Mouse (Mus musculus): ENCODE measurements around the gene Fam57a. TPM values are rescaled to one million over a fixed set of nuclear protein-coding genes. Genes with fewer than 3 reads are reported as not detected.
A peak's percentile ranks its signal among the peaks of the same experiment; 100 is the strongest.
"Not testable (repeated sequence)": the region's sequence is repeated elsewhere in the genome, so short reads cannot be mapped to it uniquely, and the experiment has no call there.

The Fam57a gene
- polyA plus RNA-seq, 1 experiment from 2014 or later: 30.1 TPM

GRCm38 (mm10) chr11:76206793-76207192 lies 27.3 kb downstream of the Fam57a start:
- Histone ChIP-seq H3K9me3 (ENCODE audit: control insufficient read depth, low read length) (no peaks in the 10 kb centered on the region), H3K4me2 (replicated peaks) (no peak overlapping the region), H3K27ac (no peak overlapping the region), H3K4me1 (replicated peaks; ENCODE audit: control insufficient read depth, insufficient read depth, low read length) (peaks cover 8% of the 10 kb centered on the region), H3K36me3 (replicated peaks; ENCODE audit: control insufficient read depth, insufficient read depth) (peaks cover 77% of the 10 kb centered on the region), H3K4me3 (replicated peaks; ENCODE audit: low read length) (no peak overlapping the region), H3K27me3 (ENCODE audit: control insufficient read depth, insufficient read depth, low read length) (no peaks in the 10 kb centered on the region), H3K9ac (no peak overlapping the region)
- DNase-seq (ENCODE audit: low spot score): no peak
- WGBS: 90% methylated on average over 5 of the region's 5 CpGs
- no peak for ATAC-seq (ENCODE audit: low FRiP score)

DNA sequence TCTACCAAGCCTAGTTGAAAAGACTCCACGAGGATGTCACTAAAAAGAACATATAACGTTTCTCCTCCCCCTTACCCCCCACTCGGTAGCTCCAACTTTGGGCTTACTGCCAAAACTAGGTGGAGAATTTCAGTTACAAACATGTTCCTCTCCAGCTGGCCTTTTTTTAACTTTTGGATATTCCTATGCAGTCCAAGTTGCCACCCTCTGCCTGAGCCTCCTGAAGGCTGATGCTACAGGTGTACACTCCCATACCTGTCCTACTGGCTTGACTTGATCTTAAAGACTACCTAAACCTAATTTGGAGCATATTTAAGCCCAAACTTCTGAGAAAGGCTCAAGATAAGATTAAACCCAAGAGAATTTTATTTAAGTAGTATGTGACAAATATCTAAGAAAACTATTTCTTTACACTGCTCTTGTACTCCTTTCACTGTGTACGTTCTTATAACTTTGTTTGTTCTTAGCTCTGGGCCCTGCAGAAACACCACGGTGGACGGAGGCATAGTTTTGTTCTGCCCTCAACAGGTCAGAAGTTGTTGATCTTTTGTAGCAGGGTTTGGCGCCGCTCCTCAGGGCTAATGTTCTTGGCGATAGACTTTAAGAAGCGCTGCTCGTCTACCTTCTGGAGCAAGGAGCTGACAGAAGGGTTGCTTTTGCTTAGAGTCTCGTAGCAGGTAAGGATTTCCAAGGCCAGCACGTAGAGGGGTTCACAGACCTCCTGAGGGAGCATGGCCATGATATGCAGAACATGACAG lies 30.9 kb downstream of the Fam57a start:
- no peaks in the 10 kb centered on the region for H3K27me3 ChIP-seq (ENCODE audit: control insufficient read depth, insufficient read depth, low read length)
- H3K27ac ChIP-seq: no peak overlapping the region
- H3K4me3 ChIP-seq (replicated peaks; ENCODE audit: low read length): no peak overlapping the region
- WGBS: 87% methylated on average over 13 of the region's 13 CpGs
- ATAC-seq (ENCODE audit: low FRiP score): no peak
- peaks cover 81% of the 10 kb centered on the region for H3K36me3 ChIP-seq (replicated peaks; ENCODE audit: control insufficient read depth, insufficient read depth)
- no peaks in the 10 kb centered on the region for H3K9me3 ChIP-seq (ENCODE audit: control insufficient read depth, low read length)
- no peak overlapping the region for H3K9ac ChIP-seq
- no peak for DNase-seq (ENCODE audit: low spot score)
- no peaks in the 10 kb centered on the region for H3K4me1 ChIP-seq (replicated peaks; ENCODE audit: control insufficient read depth, insufficient read depth, low read length)
- H3K4me2 ChIP-seq (replicated peaks): no peak overlapping the region

DNA sequence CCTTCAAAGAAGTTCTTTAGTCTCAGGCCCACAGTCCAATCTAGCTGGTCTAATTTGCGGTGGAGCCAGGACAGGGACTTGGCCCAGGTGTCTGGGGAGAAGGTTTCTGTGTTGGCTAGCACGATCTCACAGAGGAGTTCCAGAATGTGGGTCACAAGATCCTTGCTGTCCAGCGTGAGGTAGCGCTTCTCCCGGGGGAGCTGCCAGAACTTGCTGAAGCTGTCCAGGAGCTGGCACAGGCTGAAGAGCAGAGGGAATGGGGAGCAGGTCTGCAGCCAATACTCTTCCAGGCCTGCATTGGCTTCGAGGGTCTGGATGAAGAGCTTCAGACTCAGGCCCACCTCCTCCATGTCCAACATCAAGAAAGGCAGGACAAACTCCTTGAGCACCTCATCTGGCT lies 32.1 kb downstream of the Fam57a start:
- not testable (repeated sequence) for H3K9me3 ChIP-seq (ENCODE audit: control insufficient read depth, low read length); H3K4me1 ChIP-seq (replicated peaks; ENCODE audit: control insufficient read depth, insufficient read depth, low read length); H3K27me3 ChIP-seq (ENCODE audit: control insufficient read depth, insufficient read depth, low read length); DNase-seq (ENCODE audit: low spot score); H3K4me3 ChIP-seq (replicated peaks; ENCODE audit: low read length); ATAC-seq (ENCODE audit: low FRiP score); H3K27ac ChIP-seq; H3K9ac ChIP-seq; H3K4me2 ChIP-seq (replicated peaks)
- 100% methylated on average over 1 of the region's 6 CpGs for WGBS
- H3K36me3 ChIP-seq (replicated peaks; ENCODE audit: control insufficient read depth, insufficient read depth): peaks cover 69% of the 10 kb centered on the region

GRCm38 (mm10) chr11:76213841-76214240 lies 34.4 kb downstream of the Fam57a start:
- Histone ChIP-seq H3K9ac (no peak overlapping the region), H3K4me3 (replicated peaks; ENCODE audit: low read length) (no peak overlapping the region), H3K27me3 (ENCODE audit: control insufficient read depth, insufficient read depth, low read length) (no peaks in the 10 kb centered on the region), H3K36me3 (replicated peaks; ENCODE audit: control insufficient read depth, insufficient read depth) (peaks cover 48% of the 10 kb centered on the region), H3K27ac (no peak overlapping the region), H3K4me2 (replicated peaks) (no peak overlapping the region), H3K4me1 (replicated peaks; ENCODE audit: control insufficient read depth, insufficient read depth, low read length) (no peaks in the 10 kb centered on the region), H3K9me3 (ENCODE audit: control insufficient read depth, low read length) (no peaks in the 10 kb centered on the region)
- DNase-seq (ENCODE audit: low spot score) (no peak), ATAC-seq (ENCODE audit: low FRiP score) (no peak)
- 11% methylated on average over 5 of the region's 5 CpGs for WGBS

DNA sequence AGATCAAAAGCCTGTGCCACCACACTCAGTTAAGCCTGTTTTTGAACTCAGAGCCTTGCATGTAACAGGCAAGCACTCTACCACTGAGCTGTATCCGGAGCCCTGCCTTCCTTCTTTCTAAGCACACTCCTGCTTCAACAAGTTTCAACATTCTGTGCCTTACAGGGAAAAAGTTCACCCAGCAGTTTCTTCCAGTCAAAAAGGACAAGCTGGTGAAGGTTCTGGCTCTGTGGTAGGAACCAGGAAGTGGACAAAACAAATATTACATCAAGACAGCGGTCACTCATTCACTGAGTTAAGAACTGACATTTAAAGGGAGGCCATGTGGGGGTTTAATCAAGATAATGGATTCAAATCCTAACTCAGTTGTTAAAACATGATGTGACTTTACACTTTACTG lies 35.5 kb downstream of the Fam57a start:
- ATAC-seq (ENCODE audit: low FRiP score): no peak
- Histone ChIP-seq H3K4me2 (replicated peaks) (no peak overlapping the region), H3K9ac (no peak overlapping the region), H3K27ac (no peak overlapping the region), H3K27me3 (ENCODE audit: control insufficient read depth, insufficient read depth, low read length) (no peaks in the 10 kb centered on the region), H3K9me3 (ENCODE audit: control insufficient read depth, low read length) (no peaks in the 10 kb centered on the region), H3K4me1 (replicated peaks; ENCODE audit: control insufficient read depth, insufficient read depth, low read length) (no peaks in the 10 kb centered on the region), H3K36me3 (replicated peaks; ENCODE audit: control insufficient read depth, insufficient read depth) (peaks cover 46% of the 10 kb centered on the region), H3K4me3 (replicated peaks; ENCODE audit: low read length) (no peak overlapping the region)
- DNase-seq (ENCODE audit: low spot score): no peak
- WGBS: 94% methylated on average over 2 of the region's 2 CpGs

DNA sequence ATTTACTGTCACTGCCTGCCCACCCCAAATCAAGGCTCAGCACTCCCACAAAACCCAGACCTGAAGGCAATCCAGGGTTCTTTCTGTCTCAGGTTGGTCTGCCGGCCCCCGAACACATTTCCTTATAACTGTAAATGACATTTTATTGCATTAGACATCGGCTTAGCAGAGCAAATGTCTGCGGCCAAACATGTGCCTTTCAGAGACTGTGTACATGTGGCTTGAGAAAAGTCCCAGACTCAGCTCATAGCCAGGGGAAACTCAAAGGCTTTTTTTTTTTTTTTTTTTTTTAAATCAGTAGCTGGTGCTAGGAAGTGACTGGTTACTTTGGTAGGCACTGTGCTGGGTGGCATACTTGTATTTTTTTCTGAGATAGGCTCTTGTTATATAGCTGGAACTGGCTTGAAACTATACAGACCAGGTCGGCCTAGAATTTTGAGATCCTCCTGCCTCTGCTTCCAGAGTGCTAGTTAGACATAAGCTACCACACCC lies 36.6 kb downstream of the Fam57a start:
- no peak overlapping the region for H3K4me3 ChIP-seq (replicated peaks; ENCODE audit: low read length)

GRCm38 (mm10) chr11:76216681-76217389 lies 37.4 kb downstream of the Fam57a start:
- peak; percentile 18; the same call in 1 of the 2 replicates for ATAC-seq (ENCODE audit: low FRiP score)
- H3K27ac ChIP-seq: peak overlapping the region; percentile 93
- no peaks in the 10 kb centered on the region for H3K27me3 ChIP-seq (ENCODE audit: control insufficient read depth, insufficient read depth, low read length)

More for the DNA sequence above, 36.6 kb downstream of the Fam57a start:
- Histone ChIP-seq H3K9ac (0 out of 2 replicates have a peak overlapping the region, but pooled peaks have one; percentile 95), H3K4me1 (replicated peaks; ENCODE audit: control insufficient read depth, insufficient read depth, low read length) (no peaks in the 10 kb centered on the region), H3K36me3 (replicated peaks; ENCODE audit: control insufficient read depth, insufficient read depth) (peaks cover 47% of the 10 kb centered on the region), H3K9me3 (ENCODE audit: control insufficient read depth, low read length) (no peaks in the 10 kb centered on the region), H3K27me3 (ENCODE audit: control insufficient read depth, insufficient read depth, low read length) (no peaks in the 10 kb centered on the region), H3K27ac (no peak overlapping the region), H3K4me2 (replicated peaks) (peak overlapping the region; percentile 90)
- no peak for ATAC-seq (ENCODE audit: low FRiP score)
- DNase-seq (ENCODE audit: low spot score): no peak
- 97% methylated on average over 5 of the region's 5 CpGs for WGBS

GRCm38 (mm10) chr11:76217390-76217800 lies 37.9 kb downstream of the Fam57a start, which contains the start of the genes Dbil5 and Gemin4:
Gene Dbil5, plus strand, starts transcription at chr11:76217608.
Gene Gemin4, minus strand, starts transcription at chr11:76217664.
- peaks cover 48% of the 10 kb centered on the region for H3K36me3 ChIP-seq (replicated peaks; ENCODE audit: control insufficient read depth, insufficient read depth)
- H3K4me2 ChIP-seq (replicated peaks): peak within 1 kb of the TSS; percentile 90
- DNase-seq (ENCODE audit: low spot score) (peak; percentile 98), ATAC-seq (ENCODE audit: low FRiP score) (peak; percentile 97)
- H3K9ac ChIP-seq: peak within 1 kb of the TSS; percentile 95
- H3K27ac ChIP-seq: peak within 1 kb of the TSS; percentile 93
- no peaks in the 10 kb centered on the region for H3K4me1 ChIP-seq (replicated peaks; ENCODE audit: control insufficient read depth, insufficient read depth, low read length)
- no peaks in the 10 kb centered on the region for H3K27me3 ChIP-seq (ENCODE audit: control insufficient read depth, insufficient read depth, low read length)
- H3K9me3 ChIP-seq (ENCODE audit: control insufficient read depth, low read length): no peaks in the 10 kb centered on the region
- H3K4me3 ChIP-seq (replicated peaks; ENCODE audit: low read length): peak within 1 kb of the TSS; percentile 67
- 2% methylated on average over 30 of the region's 35 CpGs for WGBS

More at GRCm38 (mm10) chr11:76216681-76217389, 37.4 kb downstream of the Fam57a start:
- peak; percentile 59 for DNase-seq (ENCODE audit: low spot score)
- peaks cover 48% of the 10 kb centered on the region for H3K36me3 ChIP-seq (replicated peaks; ENCODE audit: control insufficient read depth, insufficient read depth)
- WGBS: 3% methylated on average over 33 of the region's 33 CpGs
- H3K9me3 ChIP-seq (ENCODE audit: control insufficient read depth, low read length): no peaks in the 10 kb centered on the region
- H3K4me3 ChIP-seq (replicated peaks; ENCODE audit: low read length): peak overlapping the region; percentile 67
- H3K4me2 ChIP-seq (replicated peaks): peak overlapping the region; percentile 90
- H3K4me1 ChIP-seq (replicated peaks; ENCODE audit: control insufficient read depth, insufficient read depth, low read length): no peaks in the 10 kb centered on the region
- H3K9ac ChIP-seq: peak overlapping the region; percentile 95

DNA sequence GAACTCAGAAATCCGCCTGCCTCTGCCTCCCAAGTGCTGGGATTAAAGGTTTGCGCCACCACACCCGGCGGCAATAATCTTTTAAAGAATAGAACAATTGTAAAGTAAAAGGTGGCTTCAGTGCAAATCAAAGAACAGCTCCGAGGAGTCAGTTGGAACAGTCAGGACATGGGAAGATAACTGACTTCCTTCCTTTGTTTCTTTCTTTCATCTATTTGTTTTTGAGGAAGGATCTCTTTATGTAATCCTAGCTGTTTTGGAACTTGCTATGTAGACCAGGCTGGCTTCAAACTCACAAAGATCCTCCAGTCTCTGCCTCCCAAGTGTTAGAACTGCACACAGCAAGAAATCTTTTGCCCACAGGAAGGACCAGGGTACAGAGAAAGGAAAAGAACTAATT lies 45.2 kb downstream of the Fam57a start:
- Histone ChIP-seq H3K9me3 (ENCODE audit: control insufficient read depth, low read length) (no peaks in the 10 kb centered on the region), H3K36me3 (replicated peaks; ENCODE audit: control insufficient read depth, insufficient read depth) (peaks cover 81% of the 10 kb centered on the region), H3K27ac (no peak overlapping the region), H3K4me1 (replicated peaks; ENCODE audit: control insufficient read depth, insufficient read depth, low read length) (no peaks in the 10 kb centered on the region), H3K9ac (no peak overlapping the region), H3K27me3 (ENCODE audit: control insufficient read depth, insufficient read depth, low read length) (no peaks in the 10 kb centered on the region), H3K4me2 (replicated peaks) (no peak overlapping the region), H3K4me3 (replicated peaks; ENCODE audit: low read length) (no peak overlapping the region)
- no peak for ATAC-seq (ENCODE audit: low FRiP score)
- DNase-seq (ENCODE audit: low spot score): no peak
- WGBS: 91% methylated on average over 5 of the region's 5 CpGs
